Mouse (Mus musculus) thymus, postnatal 0 days (tissue): ENCODE measurements at regions not wholly inside any gene's neighbourhood (a gene's known extent, or its start where the extent isn't known, plus 50 kb on each side); places are given as distances from the start of the nearest gene placed in this dataset.

Source experiments
- DNase-seq: peaks from one replicate; pipeline ENCODE4 v3.0.0-alpha.2; 2015; ENCODE audit warnings: low spot score

DNA sequence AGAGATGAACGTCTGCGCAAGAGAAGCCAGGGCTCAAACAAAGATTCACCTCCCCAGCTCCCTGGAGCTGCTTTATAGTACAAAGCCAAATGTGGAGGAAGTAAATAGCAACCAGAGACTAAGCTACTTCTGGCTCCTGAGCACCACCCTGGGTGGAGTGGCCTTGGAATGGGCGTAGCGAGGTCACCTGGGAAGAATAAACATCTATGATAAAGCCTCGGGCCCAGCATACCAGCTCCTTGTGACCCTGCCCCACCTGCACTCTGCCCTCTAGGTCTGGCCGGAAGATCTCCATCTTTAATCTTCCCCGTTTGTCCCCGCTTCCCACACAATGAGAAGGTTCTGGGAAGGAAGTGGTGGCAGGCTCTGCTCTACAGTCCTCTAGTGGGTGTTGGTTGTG is 61.0 kb upstream of the Ptpn3 start:
- no peak for DNase-seq

DNA sequence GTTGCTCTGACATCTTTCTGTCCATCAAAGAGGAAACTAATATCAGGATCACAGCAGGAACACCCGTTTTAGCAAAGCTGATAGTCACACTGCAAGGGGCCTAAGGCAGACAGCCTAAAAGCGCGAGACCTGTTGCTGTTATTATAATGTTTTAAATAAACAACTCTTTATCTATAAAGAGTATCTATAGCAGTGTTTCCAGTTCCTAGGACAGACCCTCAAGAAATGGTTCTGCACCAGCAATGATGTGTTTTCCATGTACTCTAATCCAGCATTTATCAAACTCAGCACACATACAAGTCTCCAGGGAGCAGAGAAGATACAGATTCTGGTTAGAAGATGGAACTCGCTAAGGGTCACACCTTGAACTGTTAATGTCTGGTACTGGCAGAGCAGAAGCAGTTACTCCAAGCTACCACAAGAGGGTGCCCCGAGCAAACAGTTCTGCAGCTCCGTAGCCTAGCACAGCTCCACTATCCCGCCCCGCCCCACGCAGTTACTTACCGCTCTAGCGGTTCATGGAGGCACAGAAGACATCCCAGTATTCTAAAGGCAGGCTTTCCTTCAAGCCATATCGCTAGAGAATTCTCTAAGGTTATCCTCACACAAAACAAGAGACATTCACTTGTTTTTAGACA is 64.2 kb upstream of the Palm2 start:
- DNase-seq: peak; percentile 74

DNA sequence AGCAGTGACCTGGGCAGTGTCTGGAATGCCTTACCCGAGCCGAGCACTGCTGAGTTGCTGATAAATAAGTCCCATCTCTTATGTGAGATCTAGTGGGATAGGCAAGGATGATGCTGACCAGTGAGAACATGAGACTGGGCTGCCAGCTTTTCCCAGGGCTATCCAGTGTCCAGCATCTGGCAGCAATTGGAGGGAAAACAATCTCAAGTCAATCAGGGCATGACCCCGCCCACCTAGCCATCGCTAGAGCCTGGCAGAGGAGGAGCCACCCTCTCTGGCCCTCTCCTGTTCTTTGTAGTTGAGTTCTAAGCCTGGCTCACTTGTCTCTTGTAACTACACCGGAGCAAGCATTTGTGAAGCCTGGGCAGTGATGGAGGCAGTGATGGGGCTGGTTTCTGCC is 56.2 kb upstream of the Palm2 start:
- DNase-seq: no peak

DNA sequence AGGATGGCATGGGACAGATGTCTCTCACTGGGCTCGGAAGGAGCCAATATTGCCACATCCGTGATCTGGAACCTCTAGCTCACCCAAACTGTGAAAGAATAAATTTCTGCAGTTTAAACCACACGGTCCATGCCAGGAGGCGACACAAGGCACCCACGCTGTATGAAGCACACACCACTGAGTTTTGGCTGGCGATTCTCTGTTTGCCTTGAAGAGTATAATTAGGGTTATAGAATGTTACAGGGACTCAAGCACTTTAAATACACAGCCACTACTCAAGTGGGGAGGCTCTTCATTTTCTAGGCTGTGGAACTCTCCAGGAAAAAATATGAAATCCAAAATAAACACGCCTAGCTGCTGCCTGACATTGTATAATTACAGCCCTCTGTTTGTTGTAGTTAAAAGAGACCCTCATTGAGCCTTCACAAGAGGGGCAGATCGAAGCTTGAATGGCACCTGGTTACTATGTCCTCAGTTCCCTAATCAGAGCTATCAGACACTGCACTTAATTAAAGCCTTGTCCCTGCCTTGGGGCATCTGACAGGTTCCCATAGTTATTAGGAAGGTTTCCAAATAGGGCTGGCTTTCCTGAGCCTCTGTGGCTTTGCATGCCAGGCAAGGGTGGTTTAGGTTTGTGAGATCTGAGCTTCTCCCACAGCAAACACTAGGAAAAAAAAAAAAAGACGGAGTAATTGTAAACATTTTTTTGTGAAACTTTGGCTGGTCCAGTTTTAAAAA is 53.8 kb upstream of the Palm2 start:
- no peak for DNase-seq

DNA sequence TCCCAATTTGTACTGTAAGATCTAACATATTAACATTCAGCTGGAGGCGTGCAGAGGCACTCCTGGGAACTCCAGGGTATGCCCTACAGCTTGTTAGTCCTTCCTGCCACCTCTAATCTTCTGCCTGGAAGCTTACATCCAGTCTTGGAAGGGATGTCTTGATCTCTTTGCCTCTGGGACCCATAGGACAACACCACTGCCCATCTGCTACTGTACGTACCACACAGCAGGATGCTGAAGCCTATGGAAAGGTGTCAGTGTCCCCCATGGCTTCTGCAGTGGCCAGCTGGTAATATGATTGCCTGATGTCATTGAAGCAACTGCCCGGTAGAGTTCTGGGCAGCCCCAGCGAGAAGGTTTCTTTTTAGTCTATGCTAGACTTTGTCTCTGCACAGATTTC is 52.7 kb upstream of the Palm2 start:
- no peak for DNase-seq
